Mouse (Mus musculus) activated CD4-positive, CD25-positive, alpha-beta regulatory T cell (primary cell): Measurements from ENCODE around the gene Nans. TPM values are rescaled to one million over a fixed set of nuclear protein-coding genes. Genes with fewer than 3 reads are reported as not detected.

Experiments
- polyA plus RNA-seq, 2 experiments: library from polyadenylated mRNA; unstranded; fragments of 100-300 nt; shearing (Covaris generic); gene quantifications; one replicate each; pipeline ENCODE4 v1.2.1; 2017

Gene Nans
- 10 to 100 TPM; 87.4 to 88.2 TPM for polyA plus RNA-seq

GRCm38 (mm10) chr4:46489028-46489925, at the start of gene Nans:
Nans (plus strand) TSS chr4:46489248.

GRCm38 (mm10) chr4:46450519-46451131, 38.4 kb upstream of the Nans start, which contains the start of gene Anp32b:
Anp32b (plus strand) TSS chr4:46450902.

GRCm38 (mm10) chr4:46535840-46536361, 46.9 kb downstream of the Nans start, which contains the start of gene Trim14:
Trim14 (minus strand) TSS chr4:46536141.

Other genes with a start within 250 kb of the Nans start
- under 1 TPM in 1 of 2 experiments, not detected in 1; 0.07 TPM for gene Foxe1, start 145.6 kb upstream of the Nans start, polyA plus RNA-seq
- 10 to 100 TPM; 12.8 to 25.4 TPM for gene Trmo, start 99.8 kb upstream of the Nans start, polyA plus RNA-seq
- gene Hemgn, start 75.7 kb upstream of the Nans start, polyA plus RNA-seq = 1 to 10 TPM; 1.1 to 4.5 TPM
- 100 to 1,000 TPM; 228 to 258 TPM for gene Anp32b, start 38.3 kb upstream of the Nans start, polyA plus RNA-seq
- 100 to 1,000 TPM in 1 of 2 experiments, 10 to 100 TPM in 1; 99.0 to 136 TPM for gene Trim14, start 46.9 kb downstream of the Nans start, polyA plus RNA-seq
- 100 to 1,000 TPM; 121 to 170 TPM for gene Coro2a, start 113.0 kb downstream of the Nans start, polyA plus RNA-seq
- 1 to 10 TPM in 1 of 2 experiments, under 1 TPM in 1; 0.88 to 5.7 TPM for gene Tbc1d2, start 161.0 kb downstream of the Nans start, polyA plus RNA-seq